Mouse (Mus musculus): ENCODE measurements at regions not wholly inside any gene's neighbourhood (a gene's known extent, or its start where the extent isn't known, plus 50 kb on each side); places are given as distances from the start of the nearest gene placed in this dataset.
"Not testable (repeated sequence)": the region's sequence is repeated elsewhere in the genome, so short reads cannot be mapped to it uniquely, and the experiment has no call there.

DNA sequence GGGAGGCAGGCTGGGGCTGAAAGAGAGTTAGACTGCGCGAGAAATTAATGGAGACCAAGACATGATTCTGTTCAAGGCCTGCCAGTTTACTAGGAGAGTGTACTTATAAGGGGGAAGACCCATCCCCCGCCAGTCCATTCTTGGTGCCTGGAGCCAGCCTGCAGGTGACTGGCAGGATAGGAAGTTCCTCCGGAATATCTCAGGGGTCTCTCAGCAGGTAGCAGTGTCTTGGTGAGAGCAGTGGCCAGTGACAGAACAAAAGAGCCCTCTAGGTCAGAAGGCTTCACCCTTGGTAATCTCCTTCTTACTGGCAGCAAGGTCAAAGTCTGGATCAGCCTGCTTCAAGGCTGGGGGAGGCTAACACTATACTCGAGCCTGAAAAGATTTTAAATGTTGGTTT lies 83.7 kb upstream of the Zfp804b start:
- no peak for DNase-seq (ENCODE audit: low spot score in 2 of 2)

DNA sequence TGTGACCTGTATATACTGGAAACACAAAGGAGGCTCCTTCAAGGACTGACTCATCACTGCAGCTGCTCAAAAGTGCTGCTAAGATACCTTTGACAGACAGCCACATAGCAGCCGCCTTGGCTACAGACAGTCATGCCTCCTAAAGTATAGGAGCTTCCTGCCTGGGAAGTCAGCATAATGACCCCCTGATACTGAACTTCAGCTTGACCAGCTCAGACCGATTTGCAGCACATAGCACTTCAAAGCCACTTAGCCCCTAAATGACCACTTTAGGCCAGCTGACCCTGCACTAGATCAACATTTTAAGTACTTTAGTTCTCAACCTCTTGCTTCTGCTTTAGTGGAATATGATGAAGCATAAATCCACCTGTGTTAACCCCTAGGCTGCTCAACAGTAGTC lies 91.9 kb upstream of the Zfp804b start:
- DNase-seq (ENCODE audit: low spot score in 2 of 2), result no peak

DNA sequence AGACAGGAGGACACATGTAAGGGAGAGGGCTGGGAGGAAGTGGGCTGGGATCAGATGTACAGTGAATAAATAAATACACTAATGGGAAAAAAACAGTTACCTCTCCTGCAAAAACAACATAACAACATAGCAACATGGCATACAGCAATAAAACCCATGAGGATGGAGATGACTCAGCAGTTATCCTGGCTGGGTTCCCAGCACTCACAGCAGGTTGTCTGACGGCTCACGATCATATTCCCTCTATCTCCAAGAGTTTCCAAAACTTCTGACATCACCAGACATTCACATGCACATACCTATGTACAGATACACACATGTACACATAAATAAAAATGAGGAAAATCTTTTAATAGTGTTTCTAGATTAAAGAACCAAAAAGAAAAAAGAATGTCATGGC lies 103.4 kb upstream of the Zfp804b start:
- no peak for DNase-seq (ENCODE audit: low spot score in 2 of 2)

DNA sequence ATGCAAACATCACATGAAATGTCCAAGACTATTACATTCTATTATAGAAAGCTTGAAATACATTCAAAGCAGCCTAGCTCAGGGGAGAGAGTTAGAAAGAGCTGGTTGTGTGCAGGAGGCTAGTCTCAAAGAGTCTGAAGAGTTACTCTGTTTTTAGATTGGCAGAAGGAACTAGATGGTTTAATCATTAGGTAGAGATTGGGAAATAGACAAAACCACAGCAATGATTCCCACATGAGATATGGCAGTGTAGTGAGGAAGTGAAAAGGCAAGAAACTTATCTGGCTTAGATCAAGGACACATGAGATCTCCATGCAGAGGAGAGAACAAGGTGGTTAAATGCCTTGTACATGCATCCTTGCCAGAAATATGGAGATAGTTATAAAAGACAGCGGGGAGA lies 110.3 kb upstream of the Zfp804b start:
- no peak for DNase-seq (ENCODE audit: low spot score in 2 of 2)

DNA sequence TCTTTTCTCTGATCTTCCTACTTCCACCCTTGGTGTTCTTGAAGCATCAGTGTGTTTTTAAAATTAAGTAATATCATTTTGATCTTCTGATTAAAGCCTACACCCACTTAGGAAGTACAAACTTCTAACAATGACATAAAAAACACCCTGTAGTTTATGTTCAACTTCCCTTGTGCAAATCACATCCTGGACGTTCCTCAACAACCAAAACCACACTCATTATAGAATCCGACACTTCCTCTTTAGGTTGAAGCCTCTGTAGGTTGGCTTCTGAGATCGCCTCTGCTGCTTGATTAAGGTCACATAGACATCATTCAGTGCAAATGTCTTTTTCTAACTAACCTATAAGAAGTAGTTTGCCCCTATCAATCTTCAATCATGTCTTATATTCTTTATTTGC lies 112.5 kb upstream of the Zfp804b start:
- DNase-seq (ENCODE audit: low spot score in 2 of 2), result no peak

DNA sequence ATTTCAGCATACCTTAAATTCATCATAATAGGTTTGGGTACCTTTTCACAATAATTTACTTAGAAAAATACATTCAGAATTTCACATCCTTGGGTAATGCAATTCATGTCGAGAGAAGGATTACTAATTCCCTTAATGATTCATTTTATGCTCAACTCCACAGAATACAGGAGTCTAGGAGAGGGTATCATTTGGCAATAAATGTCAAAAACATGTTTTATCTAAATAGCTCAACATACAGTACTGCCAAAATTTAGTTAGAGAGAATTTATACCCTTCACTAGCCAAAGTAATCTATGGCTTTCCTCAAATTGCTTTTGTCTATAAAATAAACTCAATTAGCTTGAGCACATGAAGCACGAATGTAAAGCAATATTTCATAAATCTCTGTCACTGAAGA lies 144.6 kb upstream of the Zfp804b start:
- no peak for DNase-seq (ENCODE audit: low spot score in 2 of 2)

DNA sequence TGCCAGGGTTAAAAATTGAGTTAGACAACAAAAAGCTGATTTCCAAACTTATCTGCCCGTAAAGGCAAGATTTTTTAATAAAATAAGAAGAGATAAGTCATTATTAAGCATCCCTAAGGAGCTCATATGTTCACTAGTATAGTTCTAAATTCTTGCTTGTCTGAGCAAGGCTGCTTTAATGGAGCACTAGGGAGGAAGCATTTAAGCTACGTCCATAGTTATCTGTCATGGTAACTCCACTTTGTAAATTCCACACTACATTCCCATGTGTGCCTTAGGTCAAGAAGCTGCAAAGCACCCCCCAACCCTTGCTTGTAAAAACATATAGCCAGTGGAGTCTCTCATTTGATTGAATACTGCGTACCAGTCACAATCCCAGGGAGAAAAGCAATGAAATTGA lies 145.0 kb upstream of the Zfp804b start:
- DNase-seq (ENCODE audit: low spot score in 2 of 2), result no peak

DNA sequence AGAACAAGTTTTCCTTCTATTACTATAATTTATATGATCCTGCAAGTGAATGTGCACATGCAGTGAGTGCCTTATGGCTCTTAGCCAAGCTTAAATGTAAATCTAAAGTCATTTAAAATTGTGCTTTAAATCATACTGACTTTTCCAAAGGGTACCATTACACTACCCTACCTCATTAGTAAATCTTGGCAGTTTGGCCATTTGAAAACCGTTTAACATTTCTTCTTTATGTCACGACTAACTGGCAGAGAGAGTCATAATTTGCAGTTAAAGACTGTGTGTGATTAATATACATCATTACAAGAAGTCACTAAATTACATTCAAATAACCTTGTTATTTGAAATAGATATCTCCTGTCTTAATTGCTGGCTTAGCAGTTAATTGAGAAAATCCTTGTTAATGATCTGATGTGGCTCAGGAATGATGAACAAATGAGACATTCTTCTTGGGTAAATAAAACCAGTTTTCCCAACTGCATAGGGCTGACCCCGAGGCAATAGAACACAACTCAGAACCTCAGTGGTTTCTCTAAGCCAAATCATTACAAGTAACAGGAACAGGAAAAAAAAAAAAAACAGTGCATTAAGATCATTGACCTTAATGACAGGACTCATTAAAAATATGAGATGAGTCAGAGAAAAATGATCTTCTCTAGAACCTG lies 173.1 kb upstream of the Zfp804b start:
- DNase-seq (ENCODE audit: low spot score in 2 of 2), result no peak

DNA sequence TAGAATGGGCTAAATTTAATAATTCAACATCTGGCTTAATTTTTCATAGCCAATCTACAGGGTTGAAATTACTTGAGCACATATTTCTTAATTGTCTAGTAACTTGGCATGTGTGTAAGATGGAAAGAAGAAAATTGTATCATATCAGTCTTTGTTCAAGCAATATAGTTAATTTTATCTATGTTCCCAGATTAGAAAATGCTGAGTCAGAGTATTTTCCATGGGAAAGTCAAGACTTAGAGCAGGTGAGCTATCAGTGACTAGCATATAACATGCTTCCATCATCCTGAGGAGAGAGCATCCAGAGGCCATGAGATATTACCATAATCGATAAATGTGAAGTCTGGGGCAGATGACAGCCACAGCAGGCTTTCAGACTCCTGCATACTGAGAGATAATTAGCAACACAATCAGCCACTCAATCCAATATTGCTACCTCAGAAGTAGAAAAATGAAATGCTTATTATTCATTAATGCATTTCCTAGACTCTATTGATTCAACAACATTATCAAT lies 188.2 kb upstream of the Zfp804b start:
- DNase-seq (ENCODE audit: low spot score in 2 of 2), result no peak

DNA sequence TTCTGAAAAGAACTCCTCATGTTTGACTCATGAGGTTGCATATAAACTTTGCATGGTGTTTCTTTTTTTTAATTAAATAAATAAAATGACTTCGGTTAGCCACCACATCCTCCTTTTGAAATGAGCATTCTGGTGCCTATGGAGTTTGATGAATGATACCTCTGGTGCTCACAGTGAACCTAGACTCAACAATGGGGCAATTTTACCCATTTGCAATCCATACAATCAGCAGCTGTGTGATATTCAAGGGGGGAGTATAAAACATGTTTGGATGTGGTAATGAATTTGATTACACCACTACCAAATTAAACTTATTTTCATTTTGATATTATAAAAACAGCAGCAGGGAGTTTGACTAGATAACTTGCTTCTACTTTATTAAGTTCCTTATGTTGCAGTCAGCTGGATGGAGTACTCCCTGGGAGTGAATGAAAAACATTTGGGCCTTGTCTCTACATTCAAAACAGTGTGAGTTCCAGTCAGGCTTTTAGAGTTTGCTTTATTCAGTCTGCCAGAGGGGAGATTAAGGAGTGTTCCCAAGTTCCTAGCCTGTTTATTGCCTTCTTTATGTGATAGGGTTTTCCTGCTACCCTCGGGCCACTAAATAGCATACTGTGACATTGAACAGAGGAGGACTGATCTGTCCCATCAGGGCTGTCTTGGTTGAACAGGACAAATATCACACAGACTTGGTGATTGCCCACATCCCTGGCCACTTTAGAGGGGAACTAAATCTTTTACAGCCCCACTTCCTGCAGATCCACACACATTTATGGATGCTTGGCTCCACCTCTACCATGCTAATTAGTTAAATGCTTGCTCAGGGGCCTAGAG lies 195.5 kb upstream of the Zfp804b start:
- DNase-seq (ENCODE audit: low spot score in 2 of 2), result no peak

DNA sequence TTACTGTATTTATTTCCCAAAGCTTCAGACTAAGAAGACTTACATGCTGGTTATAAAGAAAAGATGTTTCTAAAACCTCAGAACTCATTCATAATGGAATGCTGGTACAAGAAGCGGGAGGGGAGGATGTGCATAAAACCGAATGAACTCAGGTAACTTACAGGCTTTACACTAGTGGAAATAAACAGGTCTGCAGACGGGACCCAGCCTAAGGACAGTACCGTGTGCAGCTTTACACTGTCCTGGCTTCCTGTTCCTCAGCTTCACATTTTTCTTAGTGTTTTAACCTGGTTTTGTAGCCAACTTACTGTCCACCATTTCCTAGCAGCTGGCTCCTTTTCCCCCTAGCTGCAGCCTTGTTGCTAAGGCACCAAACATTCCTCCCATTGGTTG lies 196.1 kb upstream of the Zfp804b start:
- DNase-seq (ENCODE audit: low spot score in 2 of 2), result no peak

DNA sequence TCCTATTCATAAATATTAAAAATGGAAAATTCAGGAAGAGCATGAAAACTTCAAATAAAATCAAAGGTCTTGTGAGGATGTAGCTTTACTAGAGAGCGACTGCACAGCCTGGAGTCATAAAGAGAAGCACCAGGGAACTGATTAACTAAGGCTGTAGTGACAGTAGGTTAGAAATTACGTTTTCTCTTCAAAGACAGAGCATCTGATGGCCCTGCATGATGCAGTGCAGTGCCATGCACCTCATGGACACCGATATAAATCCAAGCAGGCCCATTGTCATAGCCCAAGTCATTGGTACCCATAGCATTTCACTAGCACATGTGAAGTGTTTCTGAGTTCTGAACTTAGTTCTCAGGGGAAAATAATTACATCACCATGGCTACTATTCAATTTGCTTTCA lies 199.3 kb upstream of the Zfp804b start:
- no peak for DNase-seq (ENCODE audit: low spot score in 2 of 2)

DNA sequence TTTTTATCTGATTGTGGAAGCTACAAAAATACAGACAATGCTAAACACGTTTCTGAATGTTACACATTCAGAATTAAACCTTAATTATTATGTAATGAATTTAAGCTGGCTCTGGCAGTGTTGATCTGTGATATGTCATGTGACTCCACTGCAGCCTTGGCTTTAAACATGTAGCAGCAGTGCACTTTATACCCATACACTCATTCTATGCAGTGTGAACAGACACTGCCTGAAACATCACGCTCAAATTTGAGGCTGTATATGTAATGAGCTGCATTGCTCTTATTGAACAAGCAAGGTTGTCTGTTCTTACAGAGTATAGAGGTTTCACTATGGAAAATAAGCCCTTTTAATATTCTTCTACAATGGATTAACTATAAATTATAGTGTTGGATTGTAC lies 235.9 kb upstream of the Zfp804b start:
- no peak for DNase-seq (ENCODE audit: low spot score in 2 of 2)

DNA sequence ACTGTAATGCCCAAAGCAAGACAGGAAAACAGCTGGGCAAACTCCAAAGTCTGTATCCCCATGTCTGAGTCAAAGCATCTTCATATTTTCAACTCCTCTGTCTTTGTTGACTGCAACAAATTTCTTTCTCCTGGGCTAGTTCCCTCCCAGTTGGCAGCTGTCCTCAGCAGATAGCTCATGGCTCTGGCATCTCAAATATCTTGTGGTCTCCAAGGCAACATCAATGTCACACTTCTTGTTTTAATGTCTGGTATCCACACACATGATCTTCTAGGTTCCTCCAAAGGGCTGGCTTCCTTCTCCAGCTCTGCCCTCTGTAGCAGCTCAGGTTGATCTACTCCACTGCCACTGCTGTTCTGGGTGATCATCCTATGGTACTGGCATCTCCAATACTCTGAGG lies 242.0 kb upstream of the Zfp804b start:
- DNase-seq (ENCODE audit: low spot score in 2 of 2), result no peak

DNA sequence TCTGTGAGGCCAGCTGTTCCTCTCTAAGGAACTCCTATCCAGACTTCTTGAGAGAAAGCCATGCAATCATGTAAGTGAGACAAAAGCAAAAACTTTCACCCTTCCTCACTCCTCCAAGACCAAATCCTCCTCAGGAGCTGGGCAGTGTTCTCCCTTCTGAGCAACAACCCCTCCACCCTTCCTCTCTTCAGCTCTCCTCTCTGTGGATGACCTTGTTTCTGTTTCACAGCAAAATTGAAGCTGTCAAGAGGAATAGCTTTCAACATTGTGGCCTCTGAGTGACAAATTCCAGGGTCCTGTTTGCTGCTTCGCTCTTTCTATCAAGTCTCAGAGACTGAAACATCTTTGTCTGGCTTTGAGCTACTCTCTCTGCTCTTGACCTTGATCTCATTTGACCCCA lies 255.9 kb upstream of the Zfp804b start:
- no peak for DNase-seq (ENCODE audit: low spot score in 2 of 2)

DNA sequence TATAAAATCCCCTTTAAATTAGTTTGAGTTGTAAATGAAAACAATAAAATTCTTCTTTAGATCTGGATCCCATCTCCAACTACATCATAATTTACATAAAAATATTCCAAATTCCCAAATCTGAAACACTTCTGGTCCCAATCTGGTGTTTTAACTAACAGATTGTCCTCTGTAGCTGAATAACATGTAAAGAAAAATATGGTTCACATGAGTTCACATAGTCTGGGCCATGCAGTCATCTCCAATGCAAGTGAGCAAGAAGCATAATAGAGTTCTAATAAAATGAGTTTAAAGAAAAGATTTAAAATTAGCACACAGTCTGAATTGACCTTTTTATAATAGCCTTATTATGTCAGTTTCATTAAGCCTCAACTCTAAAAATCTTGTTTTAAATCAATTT lies 263.0 kb upstream of the Zfp804b start:
- DNase-seq (ENCODE audit: low spot score in 2 of 2), result no peak

DNA sequence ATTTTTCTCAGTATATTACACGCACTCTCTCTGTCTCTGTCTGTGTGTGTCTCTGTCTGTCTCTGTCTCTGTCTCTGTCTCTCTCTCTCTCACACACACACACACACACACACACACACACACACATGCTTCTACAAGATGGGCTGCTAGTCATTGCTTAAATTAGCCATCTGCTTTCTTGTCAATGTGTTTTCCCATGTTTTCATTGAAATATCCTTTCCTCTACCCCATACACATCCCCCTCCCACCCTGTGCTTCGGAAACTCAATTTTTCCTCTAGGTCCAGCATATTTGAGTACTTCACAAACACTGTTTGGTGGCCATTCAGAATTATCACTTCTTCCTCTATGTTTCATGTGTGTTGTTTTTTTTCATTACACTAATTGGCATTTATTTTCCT lies 263.4 kb upstream of the Zfp804b start:
- no peak for DNase-seq (ENCODE audit: low spot score in 2 of 2)

DNA sequence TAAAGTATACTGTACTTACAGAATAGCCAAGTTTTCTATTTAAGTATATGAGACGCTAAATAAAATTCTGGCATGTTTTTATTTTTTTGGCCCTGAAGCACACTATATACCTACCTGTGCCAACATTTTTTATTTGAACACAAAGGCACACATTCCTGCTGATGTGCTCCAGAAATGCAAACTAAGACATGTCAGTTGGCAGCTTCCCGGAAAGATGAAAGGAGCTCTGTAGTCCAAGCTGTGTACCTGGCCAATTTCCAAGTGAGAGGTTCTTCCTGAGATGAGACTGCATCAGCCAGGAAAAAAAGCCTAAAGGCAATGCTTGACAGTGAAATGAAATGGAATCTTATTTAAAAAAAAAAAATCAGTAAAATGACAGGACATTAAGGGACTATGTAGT lies 305.0 kb upstream of the Steap4 start:
- DNase-seq (ENCODE audit: low spot score in 2 of 2), result no peak

DNA sequence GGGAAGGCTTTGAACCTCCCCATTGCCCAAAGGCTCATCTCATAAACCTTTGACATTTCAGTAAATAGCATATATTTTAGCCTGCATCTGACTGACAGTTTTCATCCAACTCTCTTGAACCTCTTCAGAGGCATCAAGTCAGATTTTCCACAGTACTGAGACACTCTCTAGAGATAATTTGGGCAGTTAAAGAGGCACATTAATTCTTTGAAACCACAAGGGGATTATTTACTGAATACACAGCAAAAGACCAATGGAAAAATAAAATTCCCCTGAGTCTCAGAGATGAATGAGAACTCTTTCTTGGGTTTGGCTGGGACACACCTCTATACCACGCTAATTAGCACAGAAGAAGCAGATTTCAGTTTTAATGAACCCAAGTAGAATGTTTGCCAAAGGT lies 258.5 kb upstream of the Steap4 start:
- DNase-seq (ENCODE audit: low spot score in 2 of 2), result no peak

DNA sequence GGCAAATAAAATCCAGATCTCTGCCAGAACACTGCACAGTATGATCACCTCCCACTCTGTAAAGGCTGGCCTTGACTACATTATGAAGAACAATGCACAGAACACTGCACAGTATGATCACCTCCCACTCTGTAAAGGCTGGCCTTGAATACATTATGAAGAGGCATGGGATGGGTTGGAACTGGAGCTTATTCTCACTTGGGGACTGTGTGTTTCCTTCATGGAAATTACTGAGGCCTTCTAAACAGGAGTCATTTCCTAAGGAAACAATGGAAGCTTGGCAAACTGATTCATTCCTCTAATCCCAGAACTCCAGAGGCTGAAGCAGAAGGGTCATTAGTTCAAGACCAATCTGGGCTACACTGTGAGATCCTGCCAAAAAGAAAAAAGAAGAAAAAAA lies 240.7 kb upstream of the Steap4 start:
- no peak for DNase-seq (ENCODE audit: low spot score in 2 of 2)

DNA sequence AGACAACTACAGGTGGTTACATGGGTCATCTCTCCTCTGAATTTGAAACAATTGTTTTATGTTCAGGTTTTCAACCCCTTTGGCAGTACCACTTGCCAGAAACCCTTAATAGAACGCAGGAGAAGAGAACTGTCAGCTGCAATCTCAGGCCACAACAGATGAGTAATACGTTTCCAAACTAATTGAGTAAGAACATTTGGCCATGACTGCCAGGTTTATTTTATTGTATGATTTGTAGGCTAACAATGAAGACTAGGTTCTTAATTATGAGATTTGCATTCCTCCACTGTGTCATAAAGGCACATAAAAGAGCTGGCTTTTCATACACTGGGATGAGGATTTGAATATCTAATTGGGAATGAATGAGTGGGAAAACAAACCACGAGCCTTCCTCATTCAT lies 240.2 kb upstream of the Steap4 start:
- DNase-seq (ENCODE audit: low spot score in 2 of 2), result no peak

DNA sequence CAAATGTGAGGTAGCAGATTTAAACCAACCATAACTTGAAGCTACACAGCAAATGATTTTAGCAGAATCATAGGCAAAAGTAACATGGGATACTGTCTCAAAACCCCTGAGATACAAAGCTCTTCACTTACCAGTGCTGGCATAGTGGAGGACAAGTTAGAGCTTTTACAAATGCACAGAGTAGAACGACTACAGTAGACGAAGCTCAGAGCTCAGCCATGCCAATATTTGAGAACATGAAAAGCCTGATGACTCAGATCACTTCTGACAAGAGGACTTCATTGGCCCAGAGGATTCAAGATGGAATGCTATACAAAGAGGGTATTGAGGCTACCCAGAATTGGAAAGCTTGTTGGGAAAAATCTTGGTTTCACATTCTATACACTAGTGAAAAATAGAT lies 239.6 kb upstream of the Steap4 start:
- DNase-seq (ENCODE audit: low spot score in 2 of 2), result no peak

DNA sequence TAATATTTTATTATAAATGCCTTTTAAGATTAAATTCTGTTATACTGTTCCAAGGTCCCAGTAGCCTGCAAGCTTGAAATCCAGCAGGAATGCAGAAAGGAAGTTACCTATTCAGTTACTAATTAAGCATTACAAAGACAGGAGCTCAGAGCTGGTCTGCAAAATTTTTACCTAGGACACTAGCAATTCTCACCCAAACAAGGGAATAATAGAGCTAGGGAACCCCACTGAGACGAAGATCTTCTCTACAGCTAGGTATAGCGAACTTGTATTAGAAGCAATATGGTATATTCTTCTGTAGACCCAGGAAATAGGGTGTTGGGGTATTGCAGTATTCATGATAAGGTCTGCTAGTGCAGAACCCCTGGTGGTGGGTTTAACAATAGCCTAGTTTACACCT lies 227.7 kb upstream of the Steap4 start:
- DNase-seq (ENCODE audit: low spot score in 2 of 2), result not testable (repeated sequence)

DNA sequence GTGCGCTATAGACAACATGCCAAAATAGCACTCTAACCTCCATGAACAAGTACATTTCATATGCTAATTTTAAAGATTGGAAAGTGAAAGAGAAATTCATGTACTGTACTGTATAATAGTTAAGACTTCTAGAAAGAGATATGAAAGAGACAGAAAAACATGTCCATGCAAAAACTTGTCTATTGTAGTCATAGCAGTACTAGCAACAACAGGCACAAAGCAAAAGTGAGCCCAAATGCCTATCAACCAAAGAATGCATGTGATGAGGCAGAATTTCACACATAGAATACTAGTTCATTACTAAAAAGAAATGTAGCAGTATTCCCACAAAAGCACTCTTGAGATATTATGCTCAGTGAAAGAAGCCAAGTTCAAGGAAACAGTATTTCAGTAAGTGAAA lies 180.4 kb upstream of the Steap4 start:
- DNase-seq (ENCODE audit: low spot score in 2 of 2), result no peak
